ENCODE assay signal across 12 mouse cellular contexts in genomic region chr11:77518051-77518798, GRCm38 (mm10). TPM values are rescaled to one million over a fixed set of nuclear protein-coding genes. Genes with fewer than 3 reads are reported as not detected.
DNase-seq lines count a peak whose midpoint lies in the region; ATAC-seq and TF ChIP-seq lines count a peak whose summit lies in the region.
"Had no signal": no experiment of that assay in that cellular context is flagged by ENCODE, and none has a peak within 500 bp of the region (broad histone marks: within the 10 kb centered on the region; RNA-seq: fewer than 3 reads in every experiment).

No protein-coding gene starts in this region.

- H3K79me2 ChIP-seq in heart, adult 2 months (replicated peaks; ENCODE audit: control insufficient read depth, insufficient read depth, low read length), result 0 out of 2 replicates have a peak, but pooled peaks cover under 1% of the 10 kb centered on the region

- intact Hi-C loops in heart, adult 2 months (cut with DNase I), result no loop called here
- intact Hi-C loops in heart, postnatal 25 days (cut with DNase I), result loop anchor here (10.0 kb wide), 1 partner anchor 87 kb away; the partner anchor contains the start of gene Taok1

- no peak for TF ChIP-seq POLR2A in heart, adult 2 months (IDR thresholded peaks at IDR 0.05; ENCODE audit: insufficient read depth, low read depth, low read length)

- H3K9me3 ChIP-seq in midbrain, embryonic 10.5 days (replicated peaks), result no peaks in the 10 kb centered on the region
- H3K9me3 ChIP-seq in midbrain, embryonic 11.5 days (ENCODE audit: control insufficient read depth, low read length), result no peaks in the 10 kb centered on the region
- H3K9me3 ChIP-seq in liver, embryonic 15.5 days (replicated peaks), result no peaks in the 10 kb centered on the region
- H3K9me3 ChIP-seq: lung, embryonic 15.5 days had no signal

- H3K4me3 ChIP-seq in heart, adult 2 months, result no peak overlapping the region
- H3K4me3 ChIP-seq in midbrain, embryonic 10.5 days, result peak overlapping the region; percentile 14; the same call in 1 of the 2 replicates
- H3K4me3 ChIP-seq in midbrain, embryonic 11.5 days (ENCODE audit: low read depth, low read length), result no peak overlapping the region
- no peak overlapping the region for H3K4me3 ChIP-seq in liver, embryonic 15.5 days (replicated peaks)
- H3K4me3 ChIP-seq: lung, embryonic 15.5 days had no signal

- no peak for ATAC-seq in midbrain, embryonic 11.5 days (ENCODE audit: low FRiP score)
- no peak for ATAC-seq in liver, embryonic 15.5 days (ENCODE audit: insufficient read depth)
- ATAC-seq in frontal cortex, adult (ENCODE audit: low TSS enrichment), result no peak

- H3K27ac ChIP-seq in heart, adult 2 months, result peak overlapping the region; percentile 12; the same call in 1 of the 2 replicates
- 0 out of 2 replicates have a peak overlapping the region, but pooled peaks have one; percentile 9 for H3K27ac ChIP-seq in midbrain, embryonic 10.5 days (replicated peaks)
- no peak overlapping the region for H3K27ac ChIP-seq in midbrain, embryonic 11.5 days (ENCODE audit: low read depth, low read length)
- H3K27ac ChIP-seq in liver, embryonic 15.5 days (replicated peaks), result 0 out of 2 replicates have a peak overlapping the region, but pooled peaks have one; percentile 45
- H3K27ac ChIP-seq: lung, embryonic 15.5 days had no signal

- no peaks in the 10 kb centered on the region for H3K36me3 ChIP-seq in heart, adult 2 months (ENCODE audit: control insufficient read depth, insufficient read depth, low read length)
- H3K36me3 ChIP-seq in midbrain, embryonic 10.5 days, result no peaks in the 10 kb centered on the region
- H3K36me3 ChIP-seq in midbrain, embryonic 11.5 days (ENCODE audit: control insufficient read depth, insufficient read depth, low read length), result no peaks in the 10 kb centered on the region
- no peaks in the 10 kb centered on the region for H3K36me3 ChIP-seq in liver, embryonic 15.5 days (replicated peaks)
- H3K36me3 ChIP-seq: lung, embryonic 15.5 days had no signal

- TF ChIP-seq CTCF in heart, adult 2 months (IDR thresholded peaks at IDR 0.05), result no peak

- peaks cover 9% of the 10 kb centered on the region for H3K4me1 ChIP-seq in heart, adult 2 months (ENCODE audit: control insufficient read depth, insufficient read depth, low read length)
- H3K4me1 ChIP-seq in midbrain, embryonic 10.5 days, result peaks cover 81% of the 10 kb centered on the region
- peaks cover 29% of the 10 kb centered on the region for H3K4me1 ChIP-seq in midbrain, embryonic 11.5 days (ENCODE audit: control insufficient read depth, insufficient read depth, low read length)
- peaks cover 63% of the 10 kb centered on the region for H3K4me1 ChIP-seq in liver, embryonic 15.5 days (replicated peaks)

- H3K9ac ChIP-seq in heart, adult 2 months (ENCODE audit: low read depth, low read length), result no peak overlapping the region
- H3K9ac ChIP-seq in midbrain, embryonic 11.5 days (ENCODE audit: low read length), result no peak overlapping the region
- no peak overlapping the region for H3K9ac ChIP-seq in liver, embryonic 15.5 days
- H3K9ac ChIP-seq: lung, embryonic 15.5 days had no signal

- no peak for TF ChIP-seq EP300 in heart, adult 2 months (IDR thresholded peaks at IDR 0.05; ENCODE audit: insufficient read depth, low read depth, low read length)

- 86% methylated on average over 27 of the region's 27 CpGs for WGBS in heart, adult 2 months
- 84% methylated on average over 27 of the region's 27 CpGs for WGBS in midbrain, embryonic 10.5 days
- WGBS in midbrain, embryonic 11.5 days, result 83% methylated on average over 27 of the region's 27 CpGs
- WGBS in liver, embryonic 15.5 days (ENCODE audit: insufficient replicate concordance), result 51% methylated on average over 27 of the region's 27 CpGs

- H3K4me2 ChIP-seq in midbrain, embryonic 11.5 days, result no peak overlapping the region
- H3K4me2 ChIP-seq in liver, embryonic 15.5 days, result 0 out of 2 replicates have a peak overlapping the region, but pooled peaks have one; percentile 5
- H3K4me2 ChIP-seq: lung, embryonic 15.5 days had no signal

- H3K27me3 ChIP-seq in heart, adult 2 months (ENCODE audit: control insufficient read depth, insufficient read depth, low read length), result no peaks in the 10 kb centered on the region
- H3K27me3 ChIP-seq in midbrain, embryonic 10.5 days (ENCODE audit: low read depth, poor library complexity, severe bottlenecking), result peaks cover 55% of the 10 kb centered on the region
- peaks cover 14% of the 10 kb centered on the region for H3K27me3 ChIP-seq in midbrain, embryonic 11.5 days (ENCODE audit: control insufficient read depth, insufficient read depth, low read length)
- H3K27me3 ChIP-seq in liver, embryonic 15.5 days, result peaks cover 63% of the 10 kb centered on the region

- DNase-seq in heart, adult 2 months, result no peak
- no peak for DNase-seq in heart, postnatal 25 days (ENCODE audit: low spot score)
- no peak for DNase-seq in midbrain, embryonic 10.5 days (ENCODE audit: low spot score)
- DNase-seq in midbrain, embryonic 11.5 days (ENCODE audit: low spot score, missing footprints), result no peak
- peak; percentile 69 for DNase-seq in thymus, postnatal 4 days

RNA-seq across cellular contexts. Expression of gene Gm10392, which starts 0.8 kb away (rescaled TPM):
- not detected for total RNA-seq in heart, adult 2 months (2021)
- polyA plus RNA-seq in heart, adult 2 months (2012; rRNA removed), result 0.06 TPM in 1 of 2 replicates, not detected in the other
- not detected for total RNA-seq in heart, postnatal 25 days (2021)
- polyA plus RNA-seq in midbrain, embryonic 10.5 days (2016; fragmentation: Nextera tagmentation; extraction: Ambion mirVana), result 0.12 TPM in 1 of 2 replicates, not detected in the other
- 0.10 TPM in 1 of 2 replicates, not detected in the other for polyA plus RNA-seq in midbrain, embryonic 11.5 days (2014; fragmentation: Nextera tagmentation; extraction: Ambion mirVana)
- polyA plus RNA-seq in liver, embryonic 15.5 days (2015; fragmentation: Nextera tagmentation; extraction: Ambion mirVana), result 0.07 and 0.28 TPM in 2 replicates
- total RNA-seq: heart, adult 18-20 months; left cerebral cortex, postnatal 14 days; midbrain, postnatal 0 days had no signal
- polyA plus RNA-seq: midbrain, postnatal 0 days had no signal

RNA-seq across cellular contexts. Expression of gene Trp53i13, which starts 2.4 kb away (rescaled TPM):
- total RNA-seq in heart, adult 2 months (2021), result 1 to 10 TPM; 8.3 to 9.8 TPM
- polyA plus RNA-seq in heart, adult 2 months (2012; rRNA removed), result 13.5 and 14.2 TPM in 2 replicates
- total RNA-seq in heart, postnatal 25 days (2021), result 1 to 10 TPM; 8.4 to 9.6 TPM
- polyA plus RNA-seq in midbrain, embryonic 10.5 days (2016; fragmentation: Nextera tagmentation; extraction: Ambion mirVana), result 31.3 and 36.5 TPM in 2 replicates
- 25.5 and 27.3 TPM in 2 replicates for polyA plus RNA-seq in midbrain, embryonic 11.5 days (2014; fragmentation: Nextera tagmentation; extraction: Ambion mirVana)
- polyA plus RNA-seq in liver, embryonic 15.5 days (2015; fragmentation: Nextera tagmentation; extraction: Ambion mirVana), result 5.2 TPM in 2 replicates

RNA-seq across cellular contexts. Expression of gene Abhd15, which starts 3.3 kb away (rescaled TPM):
- 1 to 10 TPM; 2.4 to 2.9 TPM for total RNA-seq in heart, adult 2 months (2021)
- 1.4 and 2.0 TPM in 2 replicates for polyA plus RNA-seq in heart, adult 2 months (2012; rRNA removed)
- 1 to 10 TPM; 1.9 to 2.0 TPM for total RNA-seq in heart, postnatal 25 days (2021)
- 3.9 and 4.2 TPM in 2 replicates for polyA plus RNA-seq in midbrain, embryonic 10.5 days (2016; fragmentation: Nextera tagmentation; extraction: Ambion mirVana)
- polyA plus RNA-seq in midbrain, embryonic 11.5 days (2014; fragmentation: Nextera tagmentation; extraction: Ambion mirVana), result 1.9 and 2.1 TPM in 2 replicates
- 3.9 and 4.9 TPM in 2 replicates for polyA plus RNA-seq in liver, embryonic 15.5 days (2015; fragmentation: Nextera tagmentation; extraction: Ambion mirVana)

RNA-seq across cellular contexts. Expression of gene Git1, which starts 24.9 kb away (rescaled TPM):
- 10 to 100 TPM; 53.3 to 59.4 TPM for total RNA-seq in heart, adult 2 months (2021)
- 52.3 and 54.0 TPM in 2 replicates for polyA plus RNA-seq in heart, adult 2 months (2012; rRNA removed)
- total RNA-seq in heart, postnatal 25 days (2021), result 10 to 100 TPM; 51.3 TPM
- 10.9 and 11.7 TPM in 2 replicates for polyA plus RNA-seq in midbrain, embryonic 10.5 days (2016; fragmentation: Nextera tagmentation; extraction: Ambion mirVana)
- 11.3 and 13.8 TPM in 2 replicates for polyA plus RNA-seq in midbrain, embryonic 11.5 days (2014; fragmentation: Nextera tagmentation; extraction: Ambion mirVana)
- 1.4 and 2.2 TPM in 2 replicates for polyA plus RNA-seq in liver, embryonic 15.5 days (2015; fragmentation: Nextera tagmentation; extraction: Ambion mirVana)

RNA-seq across cellular contexts. Expression of gene Ankrd13b, which starts 28.7 kb away (rescaled TPM):
- total RNA-seq in heart, adult 2 months (2021), result 10 to 100 TPM in 1 of 2 experiments, 1 to 10 TPM in 1; 9.2 to 10.6 TPM
- polyA plus RNA-seq in heart, adult 2 months (2012; rRNA removed), result 19.4 and 20.3 TPM in 2 replicates
- 10 to 100 TPM; 10.7 to 11.7 TPM for total RNA-seq in heart, postnatal 25 days (2021)
- polyA plus RNA-seq in midbrain, embryonic 10.5 days (2016; fragmentation: Nextera tagmentation; extraction: Ambion mirVana), result 7.4 and 11.8 TPM in 2 replicates
- polyA plus RNA-seq in midbrain, embryonic 11.5 days (2014; fragmentation: Nextera tagmentation; extraction: Ambion mirVana), result 9.5 and 13.5 TPM in 2 replicates
- polyA plus RNA-seq in liver, embryonic 15.5 days (2015; fragmentation: Nextera tagmentation; extraction: Ambion mirVana), result 0.58 and 0.75 TPM in 2 replicates
- total RNA-seq: neutrophil, adult 5-6 weeks had no signal
